Mouse (Mus musculus) thymus, postnatal 10 days (tissue): ENCODE results near the gene A030005L19Rik.
"Not testable (repeated sequence)": the region's sequence is repeated elsewhere in the genome, so short reads cannot be mapped to it uniquely, and the experiment has no call there.

ENCODE experiments used
- DNase-seq, 2 experiments: peaks; one replicate each; pipeline ENCODE4 v3.0.0; 2021; ENCODE audit warnings: low spot score in 2 of 2

Gene A030005L19Rik

DNA sequence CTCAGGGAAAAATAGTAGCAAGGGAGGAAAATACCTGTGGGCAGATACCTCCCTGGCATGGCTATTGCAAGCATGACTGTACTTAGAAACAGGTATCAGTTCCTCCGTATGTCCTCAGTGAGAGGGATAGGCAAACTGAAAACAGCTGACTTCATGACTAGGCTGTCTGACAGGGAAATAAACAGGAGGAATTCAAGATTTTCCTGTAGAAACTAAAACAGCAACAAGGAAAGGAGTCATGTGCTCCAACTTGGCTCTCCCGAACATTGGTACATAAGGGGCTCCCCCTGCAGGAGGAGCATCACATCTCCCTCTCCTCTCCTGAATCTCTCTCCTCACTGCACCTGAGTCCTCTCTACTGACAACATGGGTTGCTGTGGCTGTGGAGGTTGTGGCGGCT lies at the start of gene A030005L19Rik:
TSS of gene A030005L19Rik (plus strand) at position 301 of the 400 bp plus-strand sequence.
- no peak for DNase-seq

DNA sequence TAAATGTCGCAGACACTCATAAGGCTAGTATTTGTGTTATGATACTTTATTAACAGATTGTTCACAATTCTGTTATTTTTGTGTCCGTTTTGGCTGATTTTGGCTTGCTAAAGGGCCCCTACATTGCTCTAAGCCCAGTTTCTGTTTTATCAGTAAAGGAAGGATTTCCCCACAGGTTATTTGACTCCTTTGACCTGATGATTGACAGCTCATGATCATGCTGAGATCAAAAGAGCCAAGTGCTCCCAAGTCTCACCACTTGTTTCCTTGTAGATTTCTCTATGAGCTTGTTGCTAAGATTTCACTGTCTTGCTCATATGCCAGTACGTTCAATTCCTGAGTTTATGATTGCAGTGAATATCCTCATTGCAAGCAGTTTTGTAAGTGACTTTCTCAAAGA lies 42.9 kb upstream of the A030005L19Rik start:
- DNase-seq, result no peak

DNA sequence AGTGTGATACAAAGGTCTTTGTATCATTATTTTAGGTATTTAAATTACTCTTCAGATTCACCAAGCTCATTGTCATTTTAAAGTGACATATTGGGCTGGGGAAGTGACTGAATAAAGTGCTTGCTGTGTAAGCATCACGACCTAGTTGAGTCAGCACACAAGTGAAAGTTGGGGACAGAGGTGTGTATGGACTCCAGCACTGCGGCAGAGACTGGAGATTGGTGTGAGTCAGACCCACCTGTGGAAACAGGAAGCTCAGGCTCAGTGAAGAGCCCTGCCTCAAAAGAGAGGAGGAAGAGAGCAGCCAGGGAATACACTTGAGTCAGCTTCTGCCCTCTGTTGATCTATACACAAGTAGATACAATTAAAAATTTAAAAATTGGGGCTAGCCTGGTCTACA lies 34.0 kb upstream of the A030005L19Rik start:
- DNase-seq, result no peak

- no peak for DNase-seq
Measured at GRCm38 (mm10) chr1:82880196-82880595, 32.9 kb upstream of the A030005L19Rik start.

GRCm38 (mm10) chr1:82893269-82893668 lies 19.9 kb upstream of the A030005L19Rik start:
- no peak for DNase-seq

DNA sequence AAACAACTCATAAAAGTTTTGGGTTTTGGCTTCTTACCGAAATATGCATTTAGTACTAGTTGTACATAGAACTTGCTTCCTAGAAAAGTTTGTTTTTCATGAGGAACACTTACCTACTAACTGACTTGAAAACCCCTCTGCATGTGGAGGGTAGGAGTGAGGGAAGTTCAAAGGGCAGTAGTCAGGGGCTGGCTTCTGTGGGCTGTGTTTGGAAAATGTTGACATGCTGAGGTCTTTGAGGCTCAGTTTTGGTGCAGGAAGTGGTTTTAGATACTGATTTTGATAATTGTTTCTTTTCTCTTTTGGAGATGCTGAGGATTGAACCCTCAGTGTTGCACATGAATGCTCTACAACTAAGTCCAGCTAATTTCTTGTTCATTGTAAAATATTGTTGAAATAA lies 12.6 kb upstream of the A030005L19Rik start:
- peak; percentile 11 to 26 for DNase-seq

- no peak for DNase-seq
Measured at GRCm38 (mm10) chr1:82901201-82901600, 11.9 kb upstream of the A030005L19Rik start.

DNA sequence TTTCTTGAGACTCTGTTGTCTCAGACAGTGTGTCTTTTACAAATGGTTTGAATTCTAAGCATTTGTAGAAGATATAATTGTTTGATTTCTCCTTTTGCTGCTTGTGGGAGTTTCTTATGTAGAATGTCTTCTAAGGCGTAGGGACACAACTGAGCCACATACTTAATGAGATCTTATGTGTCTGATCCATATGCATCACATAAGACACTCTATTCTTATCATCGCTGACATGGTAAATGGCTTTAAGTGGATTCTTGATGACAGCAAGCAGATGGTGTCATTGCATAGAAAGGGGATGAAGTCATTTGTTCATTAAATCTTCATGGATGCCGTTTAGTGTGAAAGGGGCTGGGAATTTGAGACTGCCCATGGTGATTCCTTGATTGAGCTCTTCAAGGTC lies 7.2 kb upstream of the A030005L19Rik start:
- no peak for DNase-seq

DNA sequence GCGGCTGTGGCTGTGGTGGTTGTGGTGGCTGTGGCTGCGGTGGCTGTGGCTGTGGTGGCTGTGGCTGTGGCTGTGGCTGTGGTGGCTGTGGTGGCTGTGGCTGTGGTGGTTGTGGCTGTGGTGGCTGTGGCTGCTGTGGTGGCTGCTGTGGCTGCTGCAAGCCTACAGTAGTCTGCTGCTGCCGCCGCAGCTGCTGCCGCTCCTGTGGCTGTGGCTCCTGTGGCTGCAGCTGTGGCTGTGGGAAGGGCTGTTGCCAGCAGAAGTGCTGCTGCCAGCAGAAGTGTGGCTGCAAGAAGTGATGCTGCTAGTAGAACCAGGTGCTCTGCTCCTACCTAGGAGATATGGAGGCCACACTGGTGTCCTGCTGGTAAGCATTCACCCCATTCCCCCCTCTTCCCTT lies 309 bp downstream of the A030005L19Rik start:
- not testable (repeated sequence) for DNase-seq

DNA sequence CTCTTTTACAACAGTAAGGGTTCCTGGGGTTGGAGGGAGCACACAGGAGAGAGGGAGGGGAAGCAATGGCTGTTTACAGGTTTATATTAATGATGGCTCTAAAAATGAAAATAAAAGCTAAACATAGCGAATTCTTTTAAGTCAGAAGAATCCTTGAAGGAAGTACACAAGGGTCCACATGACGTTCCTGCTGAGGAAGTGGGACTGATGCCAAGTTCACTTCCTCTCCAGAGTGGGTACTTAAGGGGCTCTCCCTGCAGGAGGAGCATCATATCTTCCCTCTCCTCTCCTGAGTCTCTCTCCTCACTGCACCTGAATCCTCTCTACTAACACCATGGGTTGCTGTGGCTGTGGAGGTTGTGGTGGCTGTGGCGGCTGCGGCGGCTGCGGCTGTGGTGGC lies 11.5 kb downstream of the A030005L19Rik start, which contains the start of gene A030014E15Rik:
TSS of gene A030014E15Rik (plus strand) at position 268 of the 400 bp plus-strand sequence.
- no peak for DNase-seq

DNA sequence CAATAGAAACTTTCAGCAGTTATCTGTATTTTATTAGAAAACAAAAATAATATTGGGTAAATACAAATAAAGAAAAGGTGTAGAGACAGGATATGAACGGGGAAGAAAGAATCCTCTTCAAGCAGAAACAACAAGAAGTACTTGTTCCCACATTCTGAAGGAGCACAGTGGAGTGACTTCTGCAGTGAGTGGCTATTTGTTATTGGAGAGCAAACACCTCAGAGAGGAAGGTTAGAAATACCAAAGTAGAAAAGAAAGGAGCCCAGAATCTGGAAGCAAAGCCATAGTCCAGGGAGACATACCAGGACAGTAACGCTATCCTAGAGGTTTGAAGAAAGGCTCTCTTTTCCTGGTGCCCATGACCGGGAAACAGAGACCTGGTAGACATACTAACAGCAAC lies 17.4 kb downstream of the A030005L19Rik start:
- DNase-seq, result not testable (repeated sequence)

- DNase-seq, result not testable (repeated sequence)
Measured at GRCm38 (mm10) chr1:82931326-82931725, 18.2 kb downstream of the A030005L19Rik start, which contains the start of gene Gm6217. Gene Gm6217, minus strand, starts transcription at chr1:82931399.

DNA sequence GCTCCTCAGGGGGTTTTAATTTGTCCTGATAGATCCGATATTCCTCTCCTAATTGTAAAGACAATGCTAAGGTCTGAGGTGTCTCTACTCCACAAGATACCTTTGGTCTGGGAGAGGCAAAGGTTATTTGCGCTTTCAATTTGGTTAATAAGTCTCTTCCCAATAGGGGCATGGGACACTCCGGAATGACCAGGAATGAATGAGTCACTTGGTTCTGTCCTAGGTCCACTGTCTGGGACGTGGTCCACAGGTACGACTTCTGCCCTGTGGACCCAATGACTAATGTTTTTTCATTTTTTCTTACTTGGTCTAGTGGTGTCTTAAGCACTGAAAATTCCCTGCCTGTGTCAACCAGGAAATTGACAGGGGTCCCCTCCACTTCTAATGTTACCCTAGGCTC lies 25.5 kb downstream of the A030005L19Rik start:
- DNase-seq, result no peak

GRCm38 (mm10) chr1:82942505-82942904 lies 29.4 kb downstream of the A030005L19Rik start:
- not testable (repeated sequence) for DNase-seq

DNA sequence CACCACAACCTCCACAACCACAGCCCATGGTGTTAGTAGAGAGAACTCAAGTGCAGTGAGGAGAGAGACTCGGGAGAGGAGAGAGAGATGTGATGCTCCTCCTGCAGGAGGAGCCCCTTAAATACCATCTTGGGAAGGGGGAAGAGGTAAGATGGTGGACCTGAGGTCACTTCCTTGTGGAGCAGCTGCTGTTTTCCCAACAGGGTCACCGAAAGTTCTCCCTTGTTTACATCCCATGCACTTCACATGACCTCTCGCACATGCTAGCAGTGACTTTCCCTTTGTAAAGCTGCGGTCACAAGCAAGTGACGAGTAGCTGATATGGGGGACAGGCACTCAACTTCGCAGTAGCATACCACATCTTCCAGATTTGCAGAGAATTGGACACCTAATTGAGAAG lies 30.2 kb downstream of the A030005L19Rik start, which contains the start of gene A030003K21Rik:
TSS of gene A030003K21Rik (minus strand) at position 94 of the 400 bp plus-strand sequence.
- DNase-seq, result not testable (repeated sequence)

DNA sequence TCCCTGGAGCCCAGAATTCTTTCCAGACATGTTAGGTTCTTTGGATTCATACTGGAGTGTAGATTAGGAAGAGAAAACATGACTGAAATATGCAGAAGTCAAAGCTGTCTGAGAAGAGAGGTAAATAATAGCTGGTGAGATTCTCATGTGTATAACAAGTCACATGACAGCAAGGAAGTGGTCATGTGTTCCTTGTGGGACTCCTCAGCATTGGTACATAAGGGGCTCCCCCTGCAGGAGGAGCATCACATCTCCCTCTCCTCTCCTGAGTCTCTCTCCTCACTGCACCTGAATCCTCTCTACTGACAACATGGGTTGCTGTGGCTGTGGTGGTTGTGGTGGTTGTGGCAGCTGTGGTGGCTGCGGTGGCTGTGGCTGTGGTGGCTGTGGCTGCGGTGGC lies 32.9 kb downstream of the A030005L19Rik start:
- DNase-seq, result not testable (repeated sequence)

DNA sequence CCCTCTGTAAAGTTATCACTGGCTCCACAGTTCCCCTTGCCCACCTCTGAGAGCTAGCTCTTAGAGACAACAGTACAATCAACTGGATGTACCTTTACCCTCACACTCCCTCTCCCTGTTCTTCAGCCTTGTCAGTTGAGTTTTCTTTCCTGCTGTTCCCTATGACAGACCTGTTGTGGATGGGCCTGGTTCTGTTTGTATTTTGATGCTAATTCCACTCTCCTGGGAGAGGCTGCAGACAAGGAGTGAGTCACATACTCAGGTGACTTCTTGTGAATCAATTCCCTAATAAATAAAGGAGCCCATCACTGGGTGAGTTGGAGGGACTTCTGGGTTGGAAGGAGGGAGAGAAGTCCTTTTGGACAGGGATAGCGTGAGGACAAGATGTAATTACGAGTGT lies 35.5 kb downstream of the A030005L19Rik start:
- no peak for DNase-seq

DNA sequence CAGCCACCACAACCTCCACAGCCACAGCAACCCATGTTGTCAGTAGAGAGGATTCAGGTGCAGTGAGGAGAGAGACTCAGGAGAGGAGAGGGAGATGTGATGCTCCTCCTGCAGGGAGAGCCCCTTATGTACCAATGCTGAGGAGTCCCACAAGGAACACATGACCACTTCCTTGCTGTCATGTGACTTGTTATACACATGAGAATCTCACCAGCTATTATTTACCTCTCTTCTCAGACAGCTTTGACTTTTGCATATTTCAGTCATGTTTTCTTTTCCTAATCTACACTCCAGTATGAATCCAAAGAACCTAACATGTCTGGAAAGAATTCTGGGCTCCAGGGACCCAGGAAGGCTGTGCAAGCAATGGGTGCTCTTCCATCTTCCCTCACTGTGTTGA lies 42.8 kb downstream of the A030005L19Rik start, which contains the start of gene Gm7544:
TSS of gene Gm7544 (minus strand) at position 101 of the 400 bp plus-strand sequence.
- DNase-seq, result not testable (repeated sequence)

- DNase-seq, result no peak
Measured at GRCm38 (mm10) chr1:82959870-82960385, 46.8 kb downstream of the A030005L19Rik start, which contains the start of gene Gm47955. Gene Gm47955, plus strand, starts transcription at chr1:82960286.
